Mouse (Mus musculus) intestine, embryonic 14.5 days (tissue): Measurements from ENCODE around the gene Pex11a. TPM values are rescaled to one million over a fixed set of nuclear protein-coding genes. Genes with fewer than 3 reads are reported as not detected.

Experiments
- ATAC-seq: fragments of 200-750 bp; cut with Nextera tagmentation; replicated peaks from 2 replicates; pipeline ENCODE4 v1.8.0; 2017; ENCODE audit warnings: low read depth, moderate number of reproducible peaks, moderate TSS enrichment, moderate library complexity; ENCODE audit not compliant: low FRiP score, low TSS enrichment
- DNase-seq: peaks from one replicate; pipeline ENCODE4 v3.0.0-alpha.2; 2018; ENCODE audit warnings: low spot score
- H3K27ac ChIP-seq: fragments of 300-500 bp; sonication (generic); 2 replicates; pipeline ENCODE4 v1.5.1; 2014; ENCODE audit warnings: low read depth, mild to moderate bottlenecking, control low read depth
- H3K27me3 ChIP-seq: fragments of 300-500 bp; sonication (generic); replicated peaks from 2 replicates; pipeline ENCODE4 v1.6.1; 2014; ENCODE audit warnings: low read length, control low read depth; ENCODE audit not compliant: control insufficient read depth, insufficient read depth
- H3K36me3 ChIP-seq: fragments of 300-500 bp; sonication (generic); 2 replicates; pipeline ENCODE4 v1.6.1; 2014; ENCODE audit warnings: low read length, control low read depth; ENCODE audit not compliant: control insufficient read depth, insufficient read depth
- H3K4me1 ChIP-seq: fragments of 300-500 bp; sonication (generic); replicated peaks from 2 replicates; pipeline ENCODE4 v1.6.1; 2014; ENCODE audit warnings: low read length, control low read depth, mixed read lengths; ENCODE audit not compliant: control insufficient read depth, insufficient read depth
- H3K4me2 ChIP-seq: fragments of 300-500 bp; sonication (generic); 2 replicates; pipeline ENCODE4 v1.6.1; 2014; ENCODE audit warnings: low read length
- H3K4me3 ChIP-seq: fragments of 300-500 bp; sonication (generic); 2 replicates; pipeline ENCODE4 v1.5.1; 2014; ENCODE audit warnings: low read depth, low read length, control low read depth, mixed read lengths
- H3K9ac ChIP-seq: fragments of 300-500 bp; sonication (generic); 2 replicates; pipeline ENCODE4 v1.6.1; 2014; ENCODE audit warnings: mild to moderate bottlenecking, low read length
- H3K9me3 ChIP-seq: fragments of 300-500 bp; sonication (generic); 2 replicates; pipeline ENCODE4 v1.6.1; 2016; ENCODE audit warnings: low read length, control low read depth; ENCODE audit not compliant: control insufficient read depth
- WGBS: fragments of 180-500 bp; shearing (Covaris S2); extraction: QIAGEN DNeasy Blood & Tissue Kit; methylation state at CpG from one replicate; pipeline ENCODE4 v1.1.7; 2014; 5-methylcytosine and 5-hydroxymethylcytosine counted together
- polyA plus RNA-seq: library from polyadenylated mRNA; unstranded; fragments of >200 nt; fragmentation: Nextera tagmentation; extraction: Ambion mirVana; gene quantifications from 2 replicates; pipeline ENCODE4 v1.2.1, GENCODE M21; 2014

Gene Pex11a
- polyA plus RNA-seq, 1 experiment from 2014 or later = 9.3 TPM

GRCm38 (mm10) chr7:79729743-79730370 lies 13.1 kb downstream of the Pex11a start:
- Histone ChIP-seq H3K27ac (no peak overlapping the region), H3K9ac (no peak overlapping the region), H3K4me3 (no peak overlapping the region), H3K4me1 (no peaks in the 10 kb centered on the region), H3K27me3 (no peaks in the 10 kb centered on the region), H3K36me3 (no peaks in the 10 kb centered on the region), H3K4me2 (no peak overlapping the region), H3K9me3 (no peaks in the 10 kb centered on the region)
- DNase-seq (no peak), ATAC-seq (no peak)
- 64% methylated on average over 11 of the region's 11 CpGs for WGBS

GRCm38 (mm10) chr7:79729169-79729568 lies 13.8 kb downstream of the Pex11a start:
- peak; percentile 25; the same call in 1 of the 2 replicates for ATAC-seq

GRCm38 (mm10) chr7:79728219-79728618 lies 14.7 kb downstream of the Pex11a start:
- DNase-seq (peak; percentile 72), ATAC-seq (no peak)
- H3K4me2 ChIP-seq = no peak overlapping the region
- H3K4me1 ChIP-seq = no peaks in the 10 kb centered on the region
- H3K9me3 ChIP-seq = no peaks in the 10 kb centered on the region
- no peak overlapping the region for H3K4me3 ChIP-seq
- no peaks in the 10 kb centered on the region for H3K27me3 ChIP-seq
- no peaks in the 10 kb centered on the region for H3K36me3 ChIP-seq
- 33% methylated on average over 6 of the region's 6 CpGs for WGBS
- H3K9ac ChIP-seq = no peak overlapping the region
- H3K27ac ChIP-seq = no peak overlapping the region

More at GRCm38 (mm10) chr7:79729169-79729568, 13.8 kb downstream of the Pex11a start:
- WGBS = 7% methylated on average over 8 of the region's 8 CpGs
- Histone ChIP-seq H3K9ac (no peak overlapping the region), H3K27me3 (no peaks in the 10 kb centered on the region), H3K4me2 (no peak overlapping the region), H3K27ac (no peak overlapping the region), H3K9me3 (no peaks in the 10 kb centered on the region), H3K36me3 (no peaks in the 10 kb centered on the region), H3K4me3 (no peak overlapping the region), H3K4me1 (no peaks in the 10 kb centered on the region)
- peak; percentile 87 for DNase-seq

- H3K27me3 ChIP-seq = 0 out of 2 replicates have a peak, but pooled peaks cover 3% of the 10 kb centered on the region
- no peaks in the 10 kb centered on the region for H3K36me3 ChIP-seq
- no peaks in the 10 kb centered on the region for H3K9me3 ChIP-seq
- no peak overlapping the region for H3K27ac ChIP-seq
- no peak overlapping the region for H3K9ac ChIP-seq
- no peak overlapping the region for H3K4me3 ChIP-seq
- no peaks in the 10 kb centered on the region for H3K4me1 ChIP-seq
- no peak overlapping the region for H3K4me2 ChIP-seq
- 17% methylated on average over 2 of the region's 2 CpGs for WGBS
- no peak for ATAC-seq
- DNase-seq = peak; percentile 74
These were observed 15.8 kb downstream of the Pex11a start for GRCm38 (mm10) chr7:79727091-79727490.

- Histone ChIP-seq H3K27me3 (0 out of 2 replicates have a peak, but pooled peaks cover 5% of the 10 kb centered on the region), H3K4me1 (0 out of 2 replicates have a peak, but pooled peaks cover 2% of the 10 kb centered on the region), H3K27ac (no peak overlapping the region; the same call in 1 of the 2 replicates), H3K9me3 (no peaks in the 10 kb centered on the region), H3K4me3 (peak overlapping the region; percentile 56), H3K4me2 (peak overlapping the region; percentile 97), H3K9ac (peak overlapping the region; percentile 61), H3K36me3 (no peaks in the 10 kb centered on the region)
- WGBS = under 1% methylated on average over 48 of the region's 48 CpGs
- peak; percentile 84 for DNase-seq
- ATAC-seq = peak; percentile 73
These were observed 21.4 kb downstream of the Pex11a start for GRCm38 (mm10) chr7:79721386-79721977.

- Histone ChIP-seq H3K36me3 (no peaks in the 10 kb centered on the region), H3K4me1 (peaks cover 5% of the 10 kb centered on the region), H3K4me3 (peak within 1 kb of the TSS; percentile 78), H3K27me3 (0 out of 2 replicates have a peak, but pooled peaks cover 8% of the 10 kb centered on the region), H3K27ac (no peak within 1 kb of the TSS), H3K9ac (peak within 1 kb of the TSS; percentile 64), H3K4me2 (peak within 1 kb of the TSS; percentile 63), H3K9me3 (no peaks in the 10 kb centered on the region)
- ATAC-seq (peak; percentile 92), DNase-seq (peak; percentile 93)
- WGBS = under 1% methylated on average over 55 of the region's 55 CpGs
These were observed 27.5 kb downstream of the Pex11a start, which contains the start of gene Kif7 for GRCm38 (mm10) chr7:79715187-79715981. Gene Kif7 (minus strand): TSS chr7:79715720.

GRCm38 (mm10) chr7:79710831-79711230 lies 32.1 kb downstream of the Pex11a start:
- H3K9me3 ChIP-seq = no peaks in the 10 kb centered on the region
- no peak overlapping the region for H3K4me3 ChIP-seq
- no peak overlapping the region for H3K27ac ChIP-seq
- peaks cover 5% of the 10 kb centered on the region for H3K4me1 ChIP-seq
- no peak for ATAC-seq
- 0 out of 2 replicates have a peak, but pooled peaks cover 11% of the 10 kb centered on the region for H3K27me3 ChIP-seq
- DNase-seq = no peak
- H3K4me2 ChIP-seq = no peak overlapping the region
- H3K9ac ChIP-seq = no peak overlapping the region
- WGBS = 49% methylated on average over 16 of the region's 17 CpGs
- H3K36me3 ChIP-seq = peaks cover 37% of the 10 kb centered on the region

- Histone ChIP-seq H3K27me3 (0 out of 2 replicates have a peak, but pooled peaks cover 11% of the 10 kb centered on the region), H3K27ac (no peak overlapping the region), H3K9ac (0 out of 2 replicates have a peak overlapping the region, but pooled peaks have one; percentile 29), H3K36me3 (peaks cover 41% of the 10 kb centered on the region), H3K4me2 (peak overlapping the region; percentile 62), H3K9me3 (no peaks in the 10 kb centered on the region), H3K4me3 (peak overlapping the region; percentile 38), H3K4me1 (peaks cover 5% of the 10 kb centered on the region)
- peak; percentile 68 for ATAC-seq
- WGBS = 2% methylated on average over 55 of the region's 55 CpGs
- DNase-seq = peak; percentile 75
These were observed 32.8 kb downstream of the Pex11a start for GRCm38 (mm10) chr7:79710130-79710607.
